Mouse (Mus musculus): ENCODE measurements around the gene B2m.
A peak's percentile ranks its signal among the peaks of the same experiment; 100 is the strongest.

The B2m gene

DNA sequence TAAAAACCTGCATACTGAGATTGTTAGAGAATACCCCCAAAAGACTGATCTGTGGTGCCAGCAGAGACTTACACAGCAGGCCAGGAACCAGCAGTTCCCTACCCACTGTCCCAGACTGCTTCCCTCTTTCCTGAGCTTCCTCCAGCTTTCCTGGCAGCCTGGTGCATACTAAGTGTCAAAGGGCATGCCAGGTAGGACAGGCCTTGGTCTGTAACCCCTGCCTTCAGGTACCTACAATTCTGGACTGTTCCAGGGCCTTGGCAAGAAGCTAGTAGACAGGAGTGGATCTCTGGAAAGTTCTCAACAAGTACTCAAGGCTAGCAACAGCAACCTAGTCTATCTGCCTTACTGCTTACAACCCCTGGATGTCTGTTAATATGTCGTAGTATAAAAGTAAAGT is 3.7 kb downstream of the B2m start:
- no peak for DNase-seq

DNA sequence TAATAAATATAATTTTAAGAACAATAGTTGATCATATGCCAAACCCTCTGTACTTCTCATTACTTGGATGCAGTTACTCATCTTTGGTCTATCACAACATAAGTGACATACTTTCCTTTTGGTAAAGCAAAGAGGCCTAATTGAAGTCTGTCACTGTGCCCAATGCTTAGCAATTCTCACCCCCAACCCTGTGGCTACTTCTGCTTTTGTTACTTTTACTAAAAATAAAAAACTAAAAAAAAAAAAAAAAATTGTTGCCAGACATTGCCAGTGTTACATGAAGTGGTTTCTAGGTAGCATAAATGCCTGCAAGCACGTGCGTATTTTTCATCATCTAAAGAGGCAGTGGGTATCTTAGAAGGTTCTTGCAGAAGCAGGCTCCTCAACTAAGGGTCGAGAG is 5.4 kb downstream of the B2m start:
- DNase-seq, result no peak

- no peak for DNase-seq
These were observed 6.3 kb downstream of the B2m start for GRCm38 (mm10) chr2:122153681-122154365.

DNA sequence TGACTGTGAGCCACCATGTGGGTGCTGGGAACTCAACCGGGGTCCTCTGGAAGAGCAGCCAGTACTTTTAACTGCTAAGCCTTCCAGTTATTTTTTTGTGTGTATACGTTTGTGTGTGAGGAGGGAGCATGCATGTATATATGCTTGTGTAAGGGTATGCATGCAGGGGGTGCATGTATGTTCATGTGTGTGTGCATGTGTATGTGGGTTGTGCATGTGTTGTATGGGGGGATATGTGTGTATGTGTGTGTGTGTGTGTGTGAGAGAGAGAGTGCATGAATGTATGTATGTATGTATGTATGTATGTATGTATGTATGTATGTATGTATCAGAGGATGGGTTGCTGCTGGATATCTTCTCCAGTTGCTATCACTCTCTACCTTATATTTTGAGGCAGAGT is 7.0 kb downstream of the B2m start:
- no peak for DNase-seq

- no peak for DNase-seq
These were observed 7.8 kb downstream of the B2m start for GRCm38 (mm10) chr2:122155292-122155691.

DNA sequence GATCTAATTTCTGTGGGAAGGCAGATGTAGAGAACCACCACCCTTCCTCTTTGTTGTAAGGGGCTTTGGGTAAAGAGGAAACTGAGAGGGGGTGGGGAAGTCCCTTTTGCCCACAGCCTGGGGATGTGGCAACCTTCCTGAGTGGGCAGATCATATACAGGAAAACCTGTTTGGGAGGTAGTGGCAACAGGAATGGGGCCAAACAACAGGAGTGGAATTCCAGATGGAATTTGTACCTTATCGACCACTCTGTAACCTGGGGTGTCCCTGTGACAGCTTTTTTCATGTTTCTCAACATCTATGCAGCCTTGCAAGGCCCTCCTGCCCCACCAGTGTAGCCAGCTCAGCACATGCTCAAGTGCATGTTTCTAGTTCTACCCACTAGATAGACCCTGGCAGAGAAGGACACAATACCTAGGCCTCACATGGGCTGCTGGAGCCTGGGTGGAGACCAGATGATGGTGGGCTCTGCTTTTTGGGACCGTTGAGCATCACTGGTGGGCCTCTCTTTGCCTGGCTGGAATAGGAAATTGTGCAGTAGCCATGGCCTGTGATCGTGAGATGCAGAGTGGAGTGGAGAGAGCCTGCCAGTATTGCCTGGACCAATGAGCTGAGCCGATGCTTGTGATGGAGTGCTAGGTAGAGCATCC is 8.7 kb downstream of the B2m start:
- no peak for DNase-seq

DNA sequence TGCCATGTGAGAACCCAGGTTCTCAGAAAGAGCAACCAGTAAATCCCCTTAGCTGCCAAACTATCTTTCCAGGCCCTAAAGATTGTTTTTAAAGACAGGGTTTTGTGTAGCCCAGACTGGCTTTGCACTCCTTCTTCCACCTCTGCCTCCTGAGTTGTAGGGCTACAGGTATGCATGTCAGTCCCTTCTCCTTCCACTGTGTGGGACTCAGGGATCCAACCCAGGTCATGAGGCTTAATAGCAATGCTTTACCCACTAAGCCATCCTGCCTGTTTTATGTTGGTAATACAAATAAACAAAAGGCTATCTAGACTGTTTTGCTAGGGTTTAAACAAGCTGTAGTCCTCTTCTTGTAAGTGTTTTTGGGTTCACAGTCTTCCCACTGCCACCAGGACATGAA is 10.1 kb downstream of the B2m start:
- DNase-seq, result no peak

DNA sequence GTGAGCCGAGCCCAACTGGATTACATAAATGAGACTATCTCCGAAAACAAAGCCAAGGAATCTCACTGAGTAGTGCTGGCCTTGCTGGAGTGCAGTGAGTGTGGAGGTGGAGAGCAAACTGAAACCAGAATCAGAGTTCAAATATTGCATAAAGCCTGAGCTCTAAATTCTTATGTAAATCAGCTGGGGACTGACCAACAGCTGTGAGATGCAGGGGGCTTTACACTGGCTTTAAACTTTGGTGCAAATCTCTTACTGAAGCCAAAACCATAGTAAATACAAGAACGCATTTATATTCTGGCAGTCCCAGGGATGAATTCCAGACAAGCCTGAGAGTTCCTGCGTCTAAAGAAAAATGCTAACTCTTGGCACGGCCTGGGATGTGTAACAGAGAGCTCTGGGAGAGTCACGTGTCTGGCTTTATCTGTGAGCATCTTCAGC is 10.9 kb downstream of the B2m start:
- DNase-seq, result no peak

GRCm38 (mm10) chr2:122159667-122160066 is 12.2 kb downstream of the B2m start:
- no peak for DNase-seq

DNA sequence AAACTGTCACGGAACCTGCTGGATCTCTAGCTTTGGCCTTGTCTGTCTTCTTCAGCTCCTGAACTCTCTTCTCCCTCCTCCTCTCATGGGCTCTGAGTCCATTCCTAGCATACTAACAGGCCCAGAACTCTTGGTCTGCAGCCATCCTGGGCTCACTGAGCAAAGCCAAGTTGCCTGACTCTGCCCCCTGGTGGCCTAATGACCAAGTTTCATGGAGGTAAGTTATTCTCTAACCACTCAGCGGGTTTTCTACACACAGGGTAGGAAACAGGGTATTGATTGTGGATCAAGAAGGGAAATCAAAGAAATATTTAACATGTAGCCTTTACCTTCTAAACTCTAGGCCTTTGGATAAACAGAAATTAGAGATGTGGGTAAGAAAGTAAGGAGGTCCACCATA is 13.2 kb downstream of the B2m start, which contains the start of gene Trim69:
Gene Trim69, plus strand, starts transcription at position 21 of the 400 bp plus-strand sequence.
- DNase-seq, result peak; percentile 77 to 89

DNA sequence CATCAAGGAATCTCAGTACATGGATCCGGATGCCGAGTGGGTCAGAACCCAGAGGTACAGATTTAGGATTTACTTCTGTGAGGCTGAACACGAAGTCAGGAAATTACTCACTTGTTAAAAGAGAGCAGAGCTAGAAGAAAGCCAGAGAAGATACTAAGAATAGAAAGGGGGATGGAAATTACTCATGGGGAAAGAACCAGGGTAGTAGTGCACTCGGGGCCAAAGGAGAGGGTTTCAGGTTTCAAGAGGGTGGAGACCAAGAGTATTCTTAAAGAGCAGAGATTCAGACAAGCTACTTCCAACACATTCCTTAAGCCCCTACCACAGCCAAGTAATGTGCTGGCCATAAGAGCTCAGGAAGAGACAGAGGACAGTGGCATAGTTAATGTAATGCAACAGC is 14.1 kb downstream of the B2m start:
- no peak for DNase-seq

GRCm38 (mm10) chr2:122162529-122162928 is 15.0 kb downstream of the B2m start:
- DNase-seq, result no peak

GRCm38 (mm10) chr2:122163430-122164195 is 16.1 kb downstream of the B2m start:
- DNase-seq, result no peak

DNA sequence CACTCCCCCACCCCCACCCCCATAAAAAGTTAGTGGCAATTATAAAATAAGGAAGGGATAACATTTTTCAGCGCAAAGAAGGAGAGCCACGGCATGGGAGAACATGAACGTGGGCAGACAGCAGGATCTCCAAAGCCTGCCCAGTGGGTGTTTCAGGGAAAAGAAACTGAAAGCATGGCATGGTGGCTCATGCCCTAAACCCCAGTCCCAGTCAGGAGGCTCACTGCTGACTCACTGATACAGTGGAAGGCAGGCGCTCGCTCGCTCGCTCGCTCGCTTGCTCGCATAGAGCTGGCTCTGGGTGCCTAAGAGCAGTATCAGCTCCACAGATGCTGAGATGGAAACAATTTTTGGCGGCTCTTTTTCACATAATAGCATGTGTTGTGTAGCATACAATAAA is 16.8 kb downstream of the B2m start:
- no peak for DNase-seq

- DNase-seq, result no peak
These were observed 23.8 kb downstream of the B2m start for GRCm38 (mm10) chr2:122171292-122171691.

- no peak for DNase-seq
These were observed 24.7 kb downstream of the B2m start for GRCm38 (mm10) chr2:122172188-122172587.

DNA sequence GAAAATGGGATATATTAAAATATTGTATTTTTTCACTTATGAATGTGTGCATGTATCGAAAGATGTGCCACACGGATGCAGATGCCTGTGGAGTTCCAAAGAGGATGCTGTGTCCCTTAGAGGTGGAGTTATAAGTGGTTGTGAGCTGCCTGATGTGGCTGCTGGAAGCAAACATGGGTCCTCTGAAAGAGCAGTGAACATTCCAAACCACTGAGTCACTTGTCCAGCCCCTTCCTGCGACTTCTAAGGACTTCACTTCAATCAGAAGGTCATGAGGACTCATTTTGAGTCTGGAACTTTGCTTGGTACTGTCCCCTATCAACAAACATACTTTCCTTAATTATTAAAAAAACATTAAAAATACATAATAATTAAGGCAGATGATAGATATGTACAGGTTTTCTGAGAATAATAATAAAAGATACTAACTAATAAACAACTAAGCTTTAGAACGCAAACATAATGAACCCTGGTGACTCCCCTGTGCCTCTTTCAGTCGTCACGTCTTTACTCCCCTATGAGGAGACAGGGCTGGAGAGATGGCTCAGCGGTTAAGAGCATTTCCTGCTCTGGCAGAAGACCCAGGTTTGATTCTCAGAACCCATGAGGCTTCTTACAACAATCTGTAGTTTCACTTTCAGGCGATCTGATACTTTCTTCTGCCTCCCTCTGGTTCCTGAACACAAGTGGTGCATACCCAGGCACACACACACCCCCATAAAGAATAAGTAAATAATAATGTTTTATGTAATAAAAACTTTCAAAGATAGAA is 32.8 kb downstream of the B2m start:
- DNase-seq, result no peak

GRCm38 (mm10) chr2:122185086-122185485 is 37.6 kb downstream of the B2m start:
- DNase-seq, result no peak

- no peak for DNase-seq
These were observed 38.6 kb downstream of the B2m start, which contains the start of the genes Patl2 and Terb2 for GRCm38 (mm10) chr2:122186106-122186505. Patl2 (minus strand) TSS chr2:122186189. Terb2 (plus strand) TSS chr2:122186272.

- no peak for DNase-seq
These were observed 39.3 kb downstream of the B2m start for GRCm38 (mm10) chr2:122186751-122187150.

GRCm38 (mm10) chr2:122191849-122192248 is 44.4 kb downstream of the B2m start:
- no peak for DNase-seq

- DNase-seq, result peak; percentile 6 to 9
These were observed 47.0 kb downstream of the B2m start for GRCm38 (mm10) chr2:122194509-122194929.

DNA sequence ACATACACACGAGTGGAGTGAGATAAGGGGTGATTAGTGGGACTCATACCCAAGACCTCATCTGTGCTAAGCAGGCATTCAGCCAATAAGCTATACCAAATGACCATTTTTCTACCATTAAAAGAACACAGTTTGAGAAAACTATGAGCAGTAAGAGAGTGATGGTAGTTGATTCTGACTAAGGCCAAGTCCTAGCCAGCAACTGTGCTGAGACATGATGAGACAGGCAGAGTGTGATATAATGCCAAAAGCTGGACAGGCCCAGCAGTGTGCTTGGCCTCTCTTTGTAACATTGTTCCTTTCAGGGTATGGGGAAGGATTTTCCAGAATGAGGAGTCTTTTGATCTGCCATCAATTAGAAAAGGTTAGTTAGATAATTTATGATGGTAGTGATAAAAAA is 54.0 kb downstream of the B2m start:
- no peak for DNase-seq

All from cerebellum, postnatal 25 days (tissue).